Mouse (Mus musculus): ENCODE measurements around the gene Tspan15.

Tspan15 gene

DNA sequence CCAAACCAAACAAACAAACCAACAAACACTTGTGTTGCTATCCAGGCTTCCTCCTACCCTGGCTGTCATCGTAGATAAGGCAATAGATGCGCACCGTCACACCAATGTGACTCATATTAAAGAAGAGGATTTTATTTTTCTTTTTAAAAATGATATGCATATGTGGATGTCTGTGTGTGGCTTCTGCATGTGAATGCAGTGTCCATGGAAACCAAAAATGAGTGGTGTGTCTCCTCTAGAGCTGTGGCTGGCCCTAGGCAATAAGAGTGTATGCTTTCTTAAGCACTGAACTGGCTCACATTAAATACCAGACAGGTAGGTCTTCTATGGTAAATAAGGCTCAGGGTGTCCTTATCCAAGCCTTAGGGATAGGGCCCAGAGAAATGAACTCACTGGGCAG, 7.6 kb upstream of the Tspan15 start:
- H3K36me3 ChIP-seq (ENCODE audit: insufficient read depth, low read length): no peaks in the 10 kb centered on the region
- peaks cover 5% of the 10 kb centered on the region for H3K9me3 ChIP-seq (ENCODE audit: low read length)
- no peak overlapping the region for H3K4me3 ChIP-seq (replicated peaks; ENCODE audit: low read length)
- H3K4me1 ChIP-seq (replicated peaks; ENCODE audit: low read depth, low read length): peaks cover 53% of the 10 kb centered on the region
- H3K27me3 ChIP-seq (ENCODE audit: insufficient read depth, low read length): peaks cover 15% of the 10 kb centered on the region
- TF ChIP-seq CTCF (conservative IDR thresholded peaks at IDR 0.05; ENCODE audit: low read length) (no peak), NANOG (IDR thresholded peaks at IDR 0.05; ENCODE audit: borderline replicate concordance, low read length) (no peak), POU5F1 (IDR thresholded peaks at IDR 0.05; ENCODE audit: borderline replicate concordance, low read length) (no peak)

DNA sequence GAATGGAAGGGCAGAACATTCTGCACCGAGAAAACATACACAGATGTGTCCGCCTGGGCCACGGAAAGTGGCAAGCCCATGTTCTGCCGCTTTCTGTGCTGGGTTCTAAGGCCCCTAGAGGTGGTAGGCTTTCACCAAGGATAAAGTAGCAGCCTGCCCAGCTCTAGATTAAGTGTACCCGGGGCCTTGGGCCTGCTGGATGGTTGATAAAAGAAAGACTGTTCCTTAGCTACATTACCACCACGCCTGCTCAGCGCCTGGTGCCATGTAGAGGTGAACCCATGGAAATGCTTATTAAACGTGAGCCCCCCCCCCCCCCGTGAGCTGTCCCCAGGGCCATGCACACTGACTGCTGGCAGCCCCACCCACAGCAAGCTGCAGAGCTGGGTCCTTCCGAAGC, 6.2 kb upstream of the Tspan15 start:
- H3K4me1 ChIP-seq (replicated peaks; ENCODE audit: low read depth, low read length): peaks cover 61% of the 10 kb centered on the region
- H3K9me3 ChIP-seq (ENCODE audit: low read length): no peaks in the 10 kb centered on the region
- no peak for TF ChIP-seq NANOG (IDR thresholded peaks at IDR 0.05; ENCODE audit: borderline replicate concordance, low read length)
- TF ChIP-seq CTCF (conservative IDR thresholded peaks at IDR 0.05; ENCODE audit: low read length): no peak
- TF ChIP-seq POU5F1 (IDR thresholded peaks at IDR 0.05; ENCODE audit: borderline replicate concordance, low read length): no peak
- H3K36me3 ChIP-seq (ENCODE audit: insufficient read depth, low read length): no peaks in the 10 kb centered on the region
- no peak overlapping the region for H3K4me3 ChIP-seq (replicated peaks; ENCODE audit: low read length)
- H3K27me3 ChIP-seq (ENCODE audit: insufficient read depth, low read length): peaks cover 26% of the 10 kb centered on the region

DNA sequence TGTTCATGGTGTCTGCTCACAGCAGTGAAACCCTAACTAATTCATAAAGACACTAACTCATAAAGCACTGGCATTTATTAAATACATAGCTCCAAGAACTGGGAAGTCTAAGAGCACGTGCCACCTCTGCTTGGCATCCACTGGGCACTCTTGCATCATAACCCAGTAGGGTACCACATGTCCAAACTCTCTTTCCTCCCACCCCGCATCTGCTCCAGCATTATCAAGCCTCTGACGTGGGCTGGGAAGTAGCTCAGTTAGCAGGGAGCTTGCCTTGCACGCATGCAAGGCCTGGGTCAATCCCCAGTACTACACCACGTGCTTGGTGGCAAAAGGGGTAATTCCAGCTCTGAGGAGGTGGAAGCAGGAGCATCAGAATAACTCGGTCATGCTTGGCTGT, 5.1 kb upstream of the Tspan15 start:
- H3K27me3 ChIP-seq (ENCODE audit: insufficient read depth, low read length): peaks cover 32% of the 10 kb centered on the region
- H3K4me1 ChIP-seq (replicated peaks; ENCODE audit: low read depth, low read length): peaks cover 61% of the 10 kb centered on the region
- no peaks in the 10 kb centered on the region for H3K36me3 ChIP-seq (ENCODE audit: insufficient read depth, low read length)
- no peak overlapping the region for H3K4me3 ChIP-seq (replicated peaks; ENCODE audit: low read length)
- H3K9me3 ChIP-seq (ENCODE audit: low read length): no peaks in the 10 kb centered on the region
- TF ChIP-seq CTCF (conservative IDR thresholded peaks at IDR 0.05; ENCODE audit: low read length) (no peak), POU5F1 (IDR thresholded peaks at IDR 0.05; ENCODE audit: borderline replicate concordance, low read length) (no peak)

- Histone ChIP-seq H3K4me1 (replicated peaks; ENCODE audit: low read depth, low read length) (peaks cover 48% of the 10 kb centered on the region), H3K27me3 (ENCODE audit: insufficient read depth, low read length) (peaks cover 55% of the 10 kb centered on the region), H3K9me3 (ENCODE audit: low read length) (no peaks in the 10 kb centered on the region), H3K36me3 (ENCODE audit: insufficient read depth, low read length) (no peaks in the 10 kb centered on the region), H3K4me3 (replicated peaks; ENCODE audit: low read length) (no peak overlapping the region)
- TF ChIP-seq NANOG (IDR thresholded peaks at IDR 0.05; ENCODE audit: borderline replicate concordance, low read length): no peak
- TF ChIP-seq POU5F1 (IDR thresholded peaks at IDR 0.05; ENCODE audit: borderline replicate concordance, low read length): no peak
- no peak for TF ChIP-seq CTCF (conservative IDR thresholded peaks at IDR 0.05; ENCODE audit: low read length)
Measured at GRCm38 (mm10) chr10:62231811-62232210, 760 bp upstream of the Tspan15 start.

DNA sequence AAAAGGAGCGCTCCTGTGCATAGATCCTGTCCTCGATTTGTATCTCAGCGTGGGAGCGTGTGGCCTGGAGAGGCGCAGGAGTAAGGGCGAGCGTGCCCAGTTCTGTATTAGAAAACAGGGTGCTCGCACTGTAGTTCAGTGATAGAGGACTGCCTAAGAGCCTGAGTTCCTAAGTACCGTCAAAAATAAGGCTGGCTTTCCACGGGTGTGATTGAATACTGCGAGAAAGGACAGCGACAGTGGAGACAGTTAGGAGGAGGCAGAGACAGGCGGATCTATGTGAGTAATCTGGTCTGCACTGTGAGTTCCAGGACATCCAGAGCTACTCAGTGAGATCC, 313 bp upstream of the Tspan15 start:
- Histone ChIP-seq H3K9me3 (ENCODE audit: low read length) (no peaks in the 10 kb centered on the region), H3K4me1 (replicated peaks; ENCODE audit: low read depth, low read length) (peaks cover 48% of the 10 kb centered on the region), H3K36me3 (ENCODE audit: insufficient read depth, low read length) (no peaks in the 10 kb centered on the region), H3K4me3 (replicated peaks; ENCODE audit: low read length) (peak overlapping the region; percentile 89), H3K27me3 (ENCODE audit: insufficient read depth, low read length) (peaks cover 55% of the 10 kb centered on the region)
- TF ChIP-seq POU5F1 (IDR thresholded peaks at IDR 0.05; ENCODE audit: borderline replicate concordance, low read length) (no peak), NANOG (IDR thresholded peaks at IDR 0.05; ENCODE audit: borderline replicate concordance, low read length) (no peak), CTCF (conservative IDR thresholded peaks at IDR 0.05; ENCODE audit: low read length) (no peak)

DNA sequence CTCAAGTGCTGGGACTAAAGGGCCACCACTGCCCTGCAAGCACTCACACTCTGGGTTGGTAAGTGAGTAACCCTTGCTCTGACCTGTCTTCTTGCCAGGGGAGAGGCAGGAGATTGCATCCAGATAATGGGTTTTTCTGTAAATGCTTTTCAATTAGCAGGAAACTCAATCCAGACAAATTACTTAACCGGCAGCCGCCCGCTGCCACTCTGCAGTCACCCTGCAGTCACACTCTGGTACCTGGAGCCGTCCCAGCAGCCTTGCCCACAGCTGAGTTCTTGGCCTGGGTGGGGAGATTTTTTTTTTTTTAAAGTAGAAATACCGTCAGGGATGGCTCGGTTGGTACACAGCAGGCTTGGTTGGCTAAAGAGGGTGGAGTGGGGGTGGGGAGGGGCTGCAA, 2.9 kb downstream of the Tspan15 start:
- Histone ChIP-seq H3K4me1 (replicated peaks; ENCODE audit: low read depth, low read length) (peaks cover 31% of the 10 kb centered on the region), H3K27me3 (ENCODE audit: insufficient read depth, low read length) (peaks cover 38% of the 10 kb centered on the region)

GRCm38 (mm10) chr10:62225839-62226238, 5.2 kb downstream of the Tspan15 start:
- Histone ChIP-seq H3K4me3 (replicated peaks; ENCODE audit: low read length) (no peak overlapping the region), H3K9me3 (ENCODE audit: low read length) (no peaks in the 10 kb centered on the region), H3K27me3 (ENCODE audit: insufficient read depth, low read length) (peaks cover 26% of the 10 kb centered on the region), H3K4me1 (replicated peaks; ENCODE audit: low read depth, low read length) (peaks cover 19% of the 10 kb centered on the region), H3K36me3 (ENCODE audit: insufficient read depth, low read length) (no peaks in the 10 kb centered on the region)
- TF ChIP-seq NANOG (IDR thresholded peaks at IDR 0.05; ENCODE audit: borderline replicate concordance, low read length): no peak
- TF ChIP-seq POU5F1 (IDR thresholded peaks at IDR 0.05; ENCODE audit: borderline replicate concordance, low read length): no peak
- no peak for TF ChIP-seq CTCF (conservative IDR thresholded peaks at IDR 0.05; ENCODE audit: low read length)

More for the DNA sequence above, 2.9 kb downstream of the Tspan15 start:
- Histone ChIP-seq H3K4me3 (replicated peaks; ENCODE audit: low read length) (no peak overlapping the region), H3K36me3 (ENCODE audit: insufficient read depth, low read length) (no peaks in the 10 kb centered on the region), H3K9me3 (ENCODE audit: low read length) (no peaks in the 10 kb centered on the region)
- no peak for TF ChIP-seq CTCF (conservative IDR thresholded peaks at IDR 0.05; ENCODE audit: low read length)
- no peak for TF ChIP-seq POU5F1 (IDR thresholded peaks at IDR 0.05; ENCODE audit: borderline replicate concordance, low read length)
- no peak for TF ChIP-seq NANOG (IDR thresholded peaks at IDR 0.05; ENCODE audit: borderline replicate concordance, low read length)

- no peaks in the 10 kb centered on the region for H3K36me3 ChIP-seq (ENCODE audit: insufficient read depth, low read length)
- no peaks in the 10 kb centered on the region for H3K9me3 ChIP-seq (ENCODE audit: low read length)
- peaks cover 13% of the 10 kb centered on the region for H3K4me1 ChIP-seq (replicated peaks; ENCODE audit: low read depth, low read length)
- TF ChIP-seq POU5F1 (IDR thresholded peaks at IDR 0.05; ENCODE audit: borderline replicate concordance, low read length): no peak
- no peak for TF ChIP-seq CTCF (conservative IDR thresholded peaks at IDR 0.05; ENCODE audit: low read length)
- no peak for TF ChIP-seq NANOG (IDR thresholded peaks at IDR 0.05; ENCODE audit: borderline replicate concordance, low read length)
- H3K4me3 ChIP-seq (replicated peaks; ENCODE audit: low read length): no peak overlapping the region
- peaks cover 12% of the 10 kb centered on the region for H3K27me3 ChIP-seq (ENCODE audit: insufficient read depth, low read length)
Measured at GRCm38 (mm10) chr10:62224231-62224630, 6.8 kb downstream of the Tspan15 start.

- H3K36me3 ChIP-seq (ENCODE audit: insufficient read depth, low read length): no peaks in the 10 kb centered on the region
- H3K4me3 ChIP-seq (replicated peaks; ENCODE audit: low read length): no peak overlapping the region
- H3K27me3 ChIP-seq (ENCODE audit: insufficient read depth, low read length): peaks cover 3% of the 10 kb centered on the region; the same call in 1 of the 2 replicates
- TF ChIP-seq NANOG (IDR thresholded peaks at IDR 0.05; ENCODE audit: borderline replicate concordance, low read length) (no peak), CTCF (conservative IDR thresholded peaks at IDR 0.05; ENCODE audit: low read length) (no peak), POU5F1 (IDR thresholded peaks at IDR 0.05; ENCODE audit: borderline replicate concordance, low read length) (no peak)
- H3K4me1 ChIP-seq (replicated peaks; ENCODE audit: low read depth, low read length): peaks cover 27% of the 10 kb centered on the region
- H3K9me3 ChIP-seq (ENCODE audit: low read length): no peaks in the 10 kb centered on the region
Measured at GRCm38 (mm10) chr10:62222777-62223176, 8.3 kb downstream of the Tspan15 start.

Data from E14TG2a.4 (cell line).